Mouse (Mus musculus) heart, adult 2 months (tissue): ENCODE measurements around the gene Msl1. TPM values are rescaled to one million over a fixed set of nuclear protein-coding genes. Genes with fewer than 3 reads are reported as not detected.

ENCODE experiments used
- DNase-seq, 2 experiments: peaks; one replicate each; pipeline ENCODE4 v3.0.0; 2021
- H3K27ac ChIP-seq: fragments of 200-600 bp; 2 replicates; pipeline ENCODE4 v1.8.1; 2022
- H3K27me3 ChIP-seq: fragments of 200-500 bp; 2 replicates; pipeline ENCODE4 v1.6.1; 2012; ENCODE audit warnings: mild to moderate bottlenecking, low read length, inconsistent platforms, mixed read lengths; ENCODE audit not compliant: control insufficient read depth, insufficient read depth
- H3K36me3 ChIP-seq: fragments of 200-500 bp; 2 replicates; pipeline ENCODE4 v1.6.1; 2012; ENCODE audit warnings: low read length, inconsistent platforms; ENCODE audit not compliant: control insufficient read depth, insufficient read depth
- H3K4me1 ChIP-seq: fragments of 200-500 bp; 2 replicates; pipeline ENCODE4 v1.6.1; 2011; ENCODE audit warnings: low read length; ENCODE audit not compliant: control insufficient read depth, insufficient read depth
- H3K4me3 ChIP-seq: fragments of 200-600 bp; 2 replicates; pipeline ENCODE4 v1.8.1; 2022
- H3K79me2 ChIP-seq: fragments of 200-500 bp; replicated peaks from 2 replicates; pipeline ENCODE4 v1.6.1; 2012; ENCODE audit warnings: mild to moderate bottlenecking, inconsistent platforms, low read length, moderate library complexity, mixed read lengths; ENCODE audit not compliant: control insufficient read depth, insufficient read depth
- H3K9ac ChIP-seq: fragments of 200-500 bp; 2 replicates; pipeline ENCODE4 v1.6.1; 2012; ENCODE audit warnings: low read depth, mild to moderate bottlenecking, control low read depth, inconsistent platforms, low read length, mixed read lengths
- CTCF ChIP-seq: fragments of 200-600 bp; IDR thresholded peaks from 2 replicates; pipeline ENCODE4 v1.8.1; 2022; ENCODE audit warnings: antibody characterized with exemption, mild to moderate bottlenecking, moderate library complexity
- EP300 ChIP-seq: fragments of 200-500 bp; IDR thresholded peaks from 2 replicates; pipeline ENCODE4 v1.6.1; 2011; ENCODE audit warnings: low read depth, low read length, control low read depth; ENCODE audit not compliant: insufficient read depth
- POLR2A ChIP-seq: fragments of 200-500 bp; IDR thresholded peaks from 2 replicates; pipeline ENCODE4 v1.6.1; 2011; ENCODE audit warnings: mild to moderate bottlenecking, low read depth, low read length, control low read depth; ENCODE audit not compliant: insufficient read depth
- WGBS: fragments of 180-500 bp; shearing (Covaris S2); methylation state at CpG from one replicate; pipeline ENCODE4 v1.1.7; 2018; 5-methylcytosine and 5-hydroxymethylcytosine counted together
- intact Hi-C: fragments of 180-260 bp; cut with DNase I; formaldehyde crosslinking; loops from one replicate; pipeline ENCODE4 v1.15.1; 2025
- polyA plus RNA-seq: library from polyadenylated mRNA; depleted of rRNA; stranded (reverse); fragments of >200 nt; gene quantifications from 2 replicates; pipeline ENCODE4 v1.2.3, GENCODE M21; 2012
- total RNA-seq, 2 experiments: library from RNA; stranded (reverse); gene quantifications; 2 replicates each; pipeline ENCODE4 v1.2.3; 2021

Gene Msl1
- total and polyA plus RNA-seq, 3 experiments = 21.9 to 75.3 (median 68.9) TPM

GRCm38 (mm10) chr11:98785772-98786281 is 9.5 kb upstream of the Msl1 start:
- peaks cover 42% of the 10 kb centered on the region for H3K4me1 ChIP-seq

GRCm38 (mm10) chr11:98786359-98787214 is 8.7 kb upstream of the Msl1 start:
- Histone ChIP-seq H3K27ac (peak overlapping the region; percentile 99), H3K36me3 (peaks cover 9% of the 10 kb centered on the region), H3K9ac (peak overlapping the region; percentile 81), H3K4me3 (peak overlapping the region; percentile 45), H3K79me2 (no peaks in the 10 kb centered on the region), H3K4me1 (peaks cover 40% of the 10 kb centered on the region), H3K27me3 (no peaks in the 10 kb centered on the region)
- peak; percentile 85 for TF ChIP-seq CTCF
- peak; percentile 85 for TF ChIP-seq EP300
- TF ChIP-seq POLR2A = peak; percentile 85
- intact Hi-C loops = loop anchor here (1.0 to 2.0 kb wide), 3 partner anchors 14 to 86 kb away; no protein-coding TSS in a partner anchor
- DNase-seq = peak; percentile 97
- WGBS = under 1% methylated on average over 14 of the region's 15 CpGs

More at GRCm38 (mm10) chr11:98785772-98786281, 9.5 kb upstream of the Msl1 start:
- peak; percentile 91 for TF ChIP-seq EP300
- peak; percentile 80 for TF ChIP-seq POLR2A
- peak; percentile 84 for TF ChIP-seq CTCF
- Histone ChIP-seq H3K9ac (peak overlapping the region; percentile 81), H3K4me3 (peak overlapping the region; percentile 45), H3K79me2 (no peaks in the 10 kb centered on the region), H3K36me3 (peaks cover 9% of the 10 kb centered on the region), H3K27ac (peak overlapping the region; percentile 99), H3K27me3 (no peaks in the 10 kb centered on the region)
- DNase-seq = peak; percentile 86 to 90
- intact Hi-C loops = loop anchor here (2.0 kb wide), 1 partner anchor 13 kb away; no protein-coding TSS in a partner anchor
- WGBS = 1% methylated on average over 12 of the region's 12 CpGs

- WGBS = 9% methylated on average over 7 of the region's 7 CpGs
- Histone ChIP-seq H3K4me3 (no peak overlapping the region), H3K36me3 (peaks cover 9% of the 10 kb centered on the region), H3K9ac (peak overlapping the region; percentile 34), H3K27ac (peak overlapping the region; percentile 99), H3K79me2 (no peaks in the 10 kb centered on the region), H3K4me1 (peaks cover 38% of the 10 kb centered on the region), H3K27me3 (no peaks in the 10 kb centered on the region)
- DNase-seq = no peak
- intact Hi-C loops = loop anchor here (1.0 to 2.0 kb wide), 3 partner anchors 14 to 87 kb away; no protein-coding TSS in a partner anchor
- TF ChIP-seq CTCF (peak; percentile 25; the same call in 1 of the 2 replicates), POLR2A (no peak), EP300 (no peak)
These were observed 8.1 kb upstream of the Msl1 start for GRCm38 (mm10) chr11:98787229-98787628.

- no peaks in the 10 kb centered on the region for H3K79me2 ChIP-seq
- no peak overlapping the region for H3K4me3 ChIP-seq
- WGBS = 53% methylated on average over 1 of the region's 1 CpGs
- H3K27ac ChIP-seq = peak overlapping the region; percentile 99
- no peak overlapping the region for H3K9ac ChIP-seq
- peaks cover 35% of the 10 kb centered on the region for H3K4me1 ChIP-seq
- no peaks in the 10 kb centered on the region for H3K27me3 ChIP-seq
- TF ChIP-seq CTCF (peak; percentile 74), EP300 (no peak), POLR2A (no peak)
- intact Hi-C loops = loop anchor here (1.0 to 2.0 kb wide), 4 partner anchors 15 to 87 kb away; no protein-coding TSS in a partner anchor
- DNase-seq = no peak
- H3K36me3 ChIP-seq = peaks cover 9% of the 10 kb centered on the region
These were observed 7.6 kb upstream of the Msl1 start for GRCm38 (mm10) chr11:98787691-98788090.

- H3K36me3 ChIP-seq = peaks cover 9% of the 10 kb centered on the region
- H3K4me3 ChIP-seq = no peak overlapping the region
- peaks cover 32% of the 10 kb centered on the region for H3K4me1 ChIP-seq
- no peaks in the 10 kb centered on the region for H3K27me3 ChIP-seq
- H3K79me2 ChIP-seq = no peaks in the 10 kb centered on the region
- intact Hi-C loops = loop anchor here (1.0 kb wide), 1 partner anchor 71 kb away; no protein-coding TSS in a partner anchor
- TF ChIP-seq EP300 = no peak
- no peak for TF ChIP-seq POLR2A
- no peak for TF ChIP-seq CTCF
- peak in 1 of 2 experiments; percentile 33 for DNase-seq
- 82% methylated on average over 5 of the region's 5 CpGs for WGBS
- H3K27ac ChIP-seq = peak overlapping the region; percentile 99
- no peak overlapping the region; the same call in 1 of the 2 replicates for H3K9ac ChIP-seq
These were observed 7.2 kb upstream of the Msl1 start for GRCm38 (mm10) chr11:98788139-98788538.
